Mouse (Mus musculus) neural tube, embryonic 11.5 days (tissue): Measurements from ENCODE around the gene Stk24. TPM values are rescaled to one million over a fixed set of nuclear protein-coding genes. Genes with fewer than 3 reads are reported as not detected.

Experiments
- ATAC-seq: fragments of 200-750 bp; cut with Nextera tagmentation; 2 replicates; pipeline ENCODE4 v1.8.0; 2017; ENCODE audit warnings: moderate number of reproducible peaks, mild to moderate bottlenecking, moderate TSS enrichment, moderate library complexity; ENCODE audit not compliant: insufficient read depth, low FRiP score, low TSS enrichment
- DNase-seq: peaks from one replicate; pipeline ENCODE4 v3.0.0-alpha.2; 2015; ENCODE audit warnings: low spot score
- H3K27ac ChIP-seq: fragments of 300-500 bp; sonication (generic); 2 replicates; pipeline ENCODE4 v1.5.1; 2014; ENCODE audit warnings: low read depth, mild to moderate bottlenecking, low read length
- H3K27me3 ChIP-seq: fragments of 300-500 bp; sonication (generic); 2 replicates; pipeline ENCODE4 v1.6.1; 2014; ENCODE audit warnings: mild to moderate bottlenecking, low read length, mixed read lengths; ENCODE audit not compliant: control insufficient read depth, insufficient read depth
- H3K36me3 ChIP-seq: fragments of 300-500 bp; sonication (generic); 2 replicates; pipeline ENCODE4 v1.6.1; 2014; ENCODE audit warnings: mild to moderate bottlenecking, low read length, moderate library complexity, mixed read lengths; ENCODE audit not compliant: control insufficient read depth, insufficient read depth
- H3K4me1 ChIP-seq: fragments of 300-500 bp; sonication (generic); 2 replicates; pipeline ENCODE4 v1.6.1; 2014; ENCODE audit warnings: low read length, mixed read lengths; ENCODE audit not compliant: control insufficient read depth, insufficient read depth
- H3K4me2 ChIP-seq: fragments of 300-500 bp; sonication (generic); 2 replicates; pipeline ENCODE4 v1.6.1; 2014; ENCODE audit warnings: low read depth, mild to moderate bottlenecking, moderate library complexity
- H3K4me3 ChIP-seq: fragments of 300-500 bp; sonication (generic); 2 replicates; pipeline ENCODE4 v1.5.1; 2014; ENCODE audit warnings: low read depth, low read length
- H3K9ac ChIP-seq: fragments of 300-500 bp; sonication (generic); 2 replicates; pipeline ENCODE4 v1.6.1; 2014; ENCODE audit warnings: mild to moderate bottlenecking, low read length
- H3K9me3 ChIP-seq: fragments of 300-500 bp; sonication (generic); 2 replicates; pipeline ENCODE4 v1.6.1; 2016; ENCODE audit warnings: low read length; ENCODE audit not compliant: control insufficient read depth
- WGBS: fragments of 180-500 bp; shearing (Covaris S2); extraction: QIAGEN DNeasy Blood & Tissue Kit; methylation state at CpG from one replicate; pipeline ENCODE4 v1.1.7; 2014; 5-methylcytosine and 5-hydroxymethylcytosine counted together
- polyA plus RNA-seq: library from polyadenylated mRNA; unstranded; fragments of >200 nt; fragmentation: Nextera tagmentation; extraction: Ambion mirVana; gene quantifications from 2 replicates; pipeline ENCODE4 v1.2.1, GENCODE M21; 2014

Gene Stk24
- polyA plus RNA-seq, 1 experiment from 2014 or later: 38.1 TPM

- Histone ChIP-seq H3K36me3 (peaks cover 7% of the 10 kb centered on the region; the same call in 1 of the 2 replicates), H3K27me3 (no peaks in the 10 kb centered on the region), H3K4me1 (no peaks in the 10 kb centered on the region), H3K9ac (no peak overlapping the region), H3K9me3 (no peaks in the 10 kb centered on the region), H3K27ac (no peak overlapping the region), H3K4me3 (no peak overlapping the region), H3K4me2 (no peak overlapping the region)
- DNase-seq (no peak), ATAC-seq (no peak)
- 80% methylated on average over 8 of the region's 8 CpGs for WGBS
Observed at GRCm38 (mm10) chr14:121339951-121340401, 39.8 kb downstream of the Stk24 start.

DNA sequence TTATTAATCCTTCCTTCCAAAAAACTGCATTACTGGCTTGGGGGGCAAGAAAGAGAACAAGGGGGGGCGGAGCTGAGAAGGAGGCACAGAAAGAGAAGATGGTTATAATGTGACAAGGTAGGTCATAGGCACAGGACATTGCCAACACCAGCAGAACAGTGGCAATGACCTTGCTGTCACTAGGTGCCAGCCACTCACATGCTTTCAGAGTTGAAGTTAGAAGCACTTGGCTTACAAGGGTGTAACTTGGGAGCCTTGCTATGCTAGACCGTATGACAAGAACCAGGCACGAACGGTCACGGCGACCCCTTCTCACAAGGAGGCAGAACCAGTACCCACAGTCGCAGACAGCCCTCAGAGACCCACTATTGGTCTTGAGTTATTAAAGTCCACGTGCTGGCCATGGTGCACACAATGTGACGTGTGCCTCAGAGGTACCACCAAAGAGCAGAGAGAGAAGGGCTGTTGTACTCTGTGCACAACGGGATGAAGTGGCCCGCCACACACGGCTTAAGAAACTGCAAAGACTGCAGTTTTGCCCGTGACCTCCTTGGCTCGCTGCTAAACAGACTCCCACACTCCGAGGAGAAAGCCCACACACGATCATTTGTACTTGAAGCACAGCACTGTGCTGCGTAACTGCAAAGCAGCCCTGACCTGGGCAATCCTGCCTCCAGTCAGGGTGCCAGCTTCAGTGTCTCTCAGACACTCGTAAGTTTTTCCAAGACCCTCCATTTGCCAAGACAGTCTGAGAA, 40.8 kb downstream of the Stk24 start:
- H3K9ac ChIP-seq: no peak overlapping the region
- no peak overlapping the region for H3K4me3 ChIP-seq
- DNase-seq: no peak
- no peak overlapping the region for H3K4me2 ChIP-seq
- no peak overlapping the region for H3K27ac ChIP-seq
- ATAC-seq: no peak
- 88% methylated on average over 18 of the region's 18 CpGs for WGBS
- no peaks in the 10 kb centered on the region for H3K27me3 ChIP-seq
- no peaks in the 10 kb centered on the region for H3K4me1 ChIP-seq
- peaks cover 7% of the 10 kb centered on the region; the same call in 1 of the 2 replicates for H3K36me3 ChIP-seq
- H3K9me3 ChIP-seq: no peaks in the 10 kb centered on the region

DNA sequence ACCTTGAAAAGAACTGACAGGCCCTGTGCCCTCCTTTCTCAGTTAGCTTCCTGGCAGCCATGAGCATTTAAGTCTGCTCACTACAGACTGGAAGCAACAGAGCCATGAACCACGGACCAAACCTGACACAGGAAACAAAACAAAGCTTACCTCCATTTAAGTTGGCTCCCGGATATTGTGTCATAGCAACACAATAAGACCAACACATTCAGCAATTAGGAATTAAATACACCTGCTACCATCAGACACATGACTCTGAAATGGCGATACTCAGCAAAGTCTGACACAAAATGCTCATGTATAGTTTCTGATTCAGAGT, 49.8 kb downstream of the Stk24 start:
- H3K27me3 ChIP-seq: no peaks in the 10 kb centered on the region
- no peaks in the 10 kb centered on the region for H3K4me1 ChIP-seq
- H3K4me3 ChIP-seq: no peak overlapping the region
- DNase-seq: no peak
- H3K9me3 ChIP-seq: no peaks in the 10 kb centered on the region
- ATAC-seq: no peak
- H3K36me3 ChIP-seq: 0 out of 2 replicates have a peak, but pooled peaks cover 1% of the 10 kb centered on the region
- 92% methylated on average over 3 of the region's 3 CpGs for WGBS
- H3K4me2 ChIP-seq: no peak overlapping the region
- H3K27ac ChIP-seq: no peak overlapping the region
- H3K9ac ChIP-seq: no peak overlapping the region

GRCm38 (mm10) chr14:121329401-121330089, 50.3 kb downstream of the Stk24 start:
- 74% methylated on average over 5 of the region's 5 CpGs for WGBS
- DNase-seq (no peak), ATAC-seq (no peak)
- H3K27me3 ChIP-seq: no peaks in the 10 kb centered on the region
- no peaks in the 10 kb centered on the region for H3K9me3 ChIP-seq
- no peak overlapping the region for H3K27ac ChIP-seq
- H3K36me3 ChIP-seq: no peaks in the 10 kb centered on the region
- no peak overlapping the region for H3K9ac ChIP-seq
- no peaks in the 10 kb centered on the region; the same call in 1 of the 2 replicates for H3K4me1 ChIP-seq
- H3K4me2 ChIP-seq: no peak overlapping the region
- H3K4me3 ChIP-seq: no peak overlapping the region

DNA sequence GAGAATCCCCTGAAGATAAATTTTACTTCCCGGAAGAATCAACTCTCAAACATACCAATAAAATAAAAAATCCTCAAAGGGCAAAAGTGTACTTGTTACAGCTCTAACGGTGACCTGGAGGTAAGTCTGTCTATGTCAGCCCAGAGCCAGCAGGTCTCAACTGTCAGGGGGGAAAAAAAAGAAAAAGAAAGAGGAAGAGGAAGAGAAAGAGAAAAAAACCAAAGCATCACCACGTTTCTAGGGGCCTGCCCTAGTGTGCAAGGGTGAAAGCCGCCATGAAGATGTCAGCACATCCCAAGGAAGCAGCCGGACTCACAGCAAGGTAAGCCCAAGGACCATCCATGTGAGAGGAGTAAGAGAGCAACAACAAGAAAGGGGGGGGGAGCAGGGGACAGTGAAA, 50.9 kb downstream of the Stk24 start:
- Histone ChIP-seq H3K4me1 (no peaks in the 10 kb centered on the region; the same call in 1 of the 2 replicates), H3K36me3 (no peaks in the 10 kb centered on the region), H3K27ac (no peak overlapping the region), H3K9ac (no peak overlapping the region), H3K27me3 (no peaks in the 10 kb centered on the region), H3K4me2 (no peak overlapping the region), H3K9me3 (no peaks in the 10 kb centered on the region), H3K4me3 (no peak overlapping the region)
- DNase-seq (no peak), ATAC-seq (no peak)
- WGBS: 89% methylated on average over 5 of the region's 5 CpGs

- no peaks in the 10 kb centered on the region for H3K9me3 ChIP-seq
- DNase-seq: no peak
- no peak overlapping the region for H3K9ac ChIP-seq
- H3K4me3 ChIP-seq: no peak overlapping the region
- no peak overlapping the region for H3K4me2 ChIP-seq
- no peak overlapping the region for H3K27ac ChIP-seq
- no peaks in the 10 kb centered on the region for H3K36me3 ChIP-seq
- no peaks in the 10 kb centered on the region for H3K27me3 ChIP-seq
- H3K4me1 ChIP-seq: no peaks in the 10 kb centered on the region; the same call in 1 of the 2 replicates
- 92% methylated on average over 2 of the region's 2 CpGs for WGBS
- no peak for ATAC-seq
Observed at GRCm38 (mm10) chr14:121326432-121326831, 53.4 kb downstream of the Stk24 start.

DNA sequence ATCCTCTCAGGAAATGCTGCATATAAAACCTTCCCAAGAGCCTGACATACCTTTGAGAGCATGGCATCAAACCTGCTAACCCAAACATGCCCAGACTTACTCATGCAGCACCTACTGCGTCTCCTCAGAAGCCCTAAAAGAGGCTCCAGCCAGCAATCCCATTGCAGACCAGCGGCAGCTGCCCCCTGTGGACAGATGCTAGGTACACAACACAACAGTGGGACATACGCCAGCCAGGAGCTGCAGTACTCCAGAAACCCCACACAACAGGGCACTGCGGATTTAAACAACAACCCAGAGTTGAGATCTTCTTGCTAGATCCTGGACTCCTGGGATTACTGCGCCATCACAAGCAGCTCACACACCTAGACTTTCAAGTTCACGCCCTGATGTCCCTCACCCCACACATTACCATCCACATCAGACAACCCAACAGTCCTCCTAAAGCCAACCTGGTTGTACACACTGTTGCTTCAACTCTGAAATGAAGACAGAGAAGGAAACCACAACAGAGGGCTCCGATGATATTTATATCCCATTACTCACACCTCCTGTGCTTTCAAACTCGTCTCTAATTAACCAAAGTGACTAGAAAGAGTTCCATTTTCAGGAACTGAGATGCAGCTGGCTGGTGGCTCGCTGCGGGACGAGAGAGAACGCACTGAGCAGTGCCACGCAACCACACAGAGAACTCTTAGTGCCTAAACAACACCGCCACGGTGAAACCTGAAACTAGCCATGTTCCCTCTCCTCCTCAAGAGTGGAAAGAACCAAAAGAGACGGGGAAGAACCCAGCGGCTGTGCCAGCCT, 55.1 kb downstream of the Stk24 start:
- Histone ChIP-seq H3K36me3 (no peaks in the 10 kb centered on the region), H3K4me2 (no peak overlapping the region), H3K9me3 (no peaks in the 10 kb centered on the region), H3K9ac (no peak overlapping the region), H3K27me3 (no peaks in the 10 kb centered on the region), H3K4me3 (no peak overlapping the region), H3K4me1 (no peaks in the 10 kb centered on the region; the same call in 1 of the 2 replicates), H3K27ac (no peak overlapping the region)
- DNase-seq (no peak), ATAC-seq (no peak)
- WGBS: 88% methylated on average over 17 of the region's 17 CpGs

DNA sequence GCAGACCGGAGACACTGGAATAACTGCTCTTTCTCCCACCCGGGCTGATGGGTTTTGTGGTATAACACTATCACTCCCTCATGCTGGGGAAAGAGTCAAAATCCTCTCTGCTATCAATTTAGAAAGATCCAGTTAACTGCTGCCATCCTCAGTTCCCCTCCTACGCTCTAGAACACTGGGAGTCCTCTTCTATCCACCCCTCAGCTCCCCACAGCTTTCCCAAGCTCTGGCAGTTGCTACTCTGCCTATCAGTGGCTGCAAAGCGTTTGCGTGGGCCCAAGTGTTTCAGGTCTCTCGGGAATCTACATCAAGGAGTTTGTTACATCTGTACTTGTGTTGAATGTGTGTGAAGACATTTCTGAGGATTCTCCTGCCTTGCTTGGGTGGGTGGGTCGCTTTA, 57.2 kb downstream of the Stk24 start:
- 90% methylated on average over 7 of the region's 7 CpGs for WGBS
- no peak overlapping the region for H3K4me3 ChIP-seq
- no peak for DNase-seq
- no peak overlapping the region for H3K4me2 ChIP-seq
- H3K27me3 ChIP-seq: no peaks in the 10 kb centered on the region
- no peaks in the 10 kb centered on the region for H3K36me3 ChIP-seq
- no peak overlapping the region for H3K9ac ChIP-seq
- no peaks in the 10 kb centered on the region for H3K9me3 ChIP-seq
- H3K27ac ChIP-seq: no peak overlapping the region
- H3K4me1 ChIP-seq: no peaks in the 10 kb centered on the region; the same call in 1 of the 2 replicates
- ATAC-seq: no peak
